Mouse (Mus musculus) mature B cell (primary cell): Measurements from ENCODE around the gene Nufip2.
"Not testable (repeated sequence)": the region's sequence is repeated elsewhere in the genome, so short reads cannot be mapped to it uniquely, and the experiment has no call there.

ENCODE experiments used
- in situ Hi-C: fragments of 300-500 bp; cut with MboI; formaldehyde crosslinking; loops from 2 replicates; pipeline ENCODE4 v1.14.3; 2019

Gene Nufip2

GRCm38 (mm10) chr11:77713736-77714135, 27.8 kb downstream of the Nufip2 start:
- in situ Hi-C loops, result no loop called here

GRCm38 (mm10) chr11:77719055-77719454, 33.1 kb downstream of the Nufip2 start:
- in situ Hi-C loops, result no loop called here

- in situ Hi-C loops, result no loop called here
Observed at GRCm38 (mm10) chr11:77721389-77721788, 35.4 kb downstream of the Nufip2 start.

GRCm38 (mm10) chr11:77724766-77725165, 38.8 kb downstream of the Nufip2 start:
- in situ Hi-C loops, result no loop called here

GRCm38 (mm10) chr11:77725183-77725582, 39.2 kb downstream of the Nufip2 start, which contains the start of gene Cryba1:
TSS of gene Cryba1 (minus strand) at chr11:77725283.
- in situ Hi-C loops, result no loop called here

GRCm38 (mm10) chr11:77728587-77728986, 42.6 kb downstream of the Nufip2 start:
- in situ Hi-C loops, result no loop called here

GRCm38 (mm10) chr11:77737289-77737688, 51.3 kb downstream of the Nufip2 start:
- in situ Hi-C loops, result no loop called here

- in situ Hi-C loops, result no loop called here
Observed at GRCm38 (mm10) chr11:77738555-77738954, 52.6 kb downstream of the Nufip2 start.

GRCm38 (mm10) chr11:77743966-77744365, 58.0 kb downstream of the Nufip2 start:
- in situ Hi-C loops, result no loop called here

GRCm38 (mm10) chr11:77746652-77747051, 60.7 kb downstream of the Nufip2 start:
- in situ Hi-C loops, result no loop called here

GRCm38 (mm10) chr11:77747103-77747502, 61.1 kb downstream of the Nufip2 start:
- in situ Hi-C loops, result not testable (repeated sequence)

- in situ Hi-C loops, result no loop called here
Observed at GRCm38 (mm10) chr11:77748996-77749395, 63.0 kb downstream of the Nufip2 start.

- in situ Hi-C loops, result no loop called here
Observed at GRCm38 (mm10) chr11:77752525-77752924, 66.6 kb downstream of the Nufip2 start.

GRCm38 (mm10) chr11:77753469-77753868, 67.5 kb downstream of the Nufip2 start:
- in situ Hi-C loops, result no loop called here

GRCm38 (mm10) chr11:77760031-77760430, 74.1 kb downstream of the Nufip2 start:
- in situ Hi-C loops, result no loop called here

GRCm38 (mm10) chr11:77762783-77763672, 77.1 kb downstream of the Nufip2 start, which contains the start of gene Myo18a:
TSS of gene Myo18a (plus strand) at chr11:77763246.
- in situ Hi-C loops, result no loop called here

- in situ Hi-C loops, result no loop called here
Observed at GRCm38 (mm10) chr11:77763673-77764340, 77.9 kb downstream of the Nufip2 start.

GRCm38 (mm10) chr11:77764694-77765458, 78.9 kb downstream of the Nufip2 start:
- in situ Hi-C loops, result no loop called here

- in situ Hi-C loops, result no loop called here
Observed at GRCm38 (mm10) chr11:77765459-77765777, 79.5 kb downstream of the Nufip2 start.

- in situ Hi-C loops, result no loop called here
Observed at GRCm38 (mm10) chr11:77766351-77767001, 80.5 kb downstream of the Nufip2 start.

GRCm38 (mm10) chr11:77769496-77769895, 83.5 kb downstream of the Nufip2 start:
- in situ Hi-C loops, result no loop called here

GRCm38 (mm10) chr11:77770346-77770745, 84.4 kb downstream of the Nufip2 start:
- in situ Hi-C loops, result no loop called here
